Mouse (Mus musculus) bone marrow macrophage, adult 2 months (primary cell): Measurements from ENCODE around the gene Il11. TPM values are rescaled to one million over a fixed set of nuclear protein-coding genes. Genes with fewer than 3 reads are reported as not detected.

ENCODE experiments used
- H3K27ac ChIP-seq: 2 replicates; pipeline ENCODE4 v1.5.1; 2012; ENCODE audit warnings: low read depth, low read length; ENCODE audit not compliant: insufficient read depth
- H3K4me1 ChIP-seq: 2 replicates; pipeline ENCODE4 v1.6.1; 2012; ENCODE audit warnings: low read length; ENCODE audit not compliant: control insufficient read depth, insufficient read depth
- H3K4me3 ChIP-seq: 2 replicates; pipeline ENCODE4 v1.5.1; 2012; ENCODE audit warnings: mild to moderate bottlenecking, low read length, moderate library complexity; ENCODE audit not compliant: insufficient read depth
- CTCF ChIP-seq: IDR thresholded peaks from 2 replicates; pipeline ENCODE4 v1.5.1; 2012; ENCODE audit warnings: low read depth, mild to moderate bottlenecking, low read length, moderate library complexity
- POLR2A ChIP-seq: IDR thresholded peaks from 2 replicates; pipeline ENCODE4 v1.6.1; 2012; ENCODE audit warnings: mild to moderate bottlenecking, low read depth, low read length, borderline replicate concordance
- polyA plus RNA-seq: library from polyadenylated mRNA; stranded (reverse); fragments of >200 nt; gene quantifications from 2 replicates; pipeline ENCODE4 v1.2.4, GENCODE M21; 2012; ENCODE audit not compliant: missing spikeins, insufficient read depth, insufficient read length

Gene Il11
- polyA plus RNA-seq, 1 experiment, result not detected

GRCm38 (mm10) chr7:4724359-4724758 lies 58.3 kb downstream of the Il11 start:
- no peak for TF ChIP-seq POLR2A
- peaks cover 36% of the 10 kb centered on the region for H3K4me1 ChIP-seq
- H3K4me3 ChIP-seq, result peak overlapping the region; percentile 76
- H3K27ac ChIP-seq, result peak overlapping the region; percentile 87

DNA sequence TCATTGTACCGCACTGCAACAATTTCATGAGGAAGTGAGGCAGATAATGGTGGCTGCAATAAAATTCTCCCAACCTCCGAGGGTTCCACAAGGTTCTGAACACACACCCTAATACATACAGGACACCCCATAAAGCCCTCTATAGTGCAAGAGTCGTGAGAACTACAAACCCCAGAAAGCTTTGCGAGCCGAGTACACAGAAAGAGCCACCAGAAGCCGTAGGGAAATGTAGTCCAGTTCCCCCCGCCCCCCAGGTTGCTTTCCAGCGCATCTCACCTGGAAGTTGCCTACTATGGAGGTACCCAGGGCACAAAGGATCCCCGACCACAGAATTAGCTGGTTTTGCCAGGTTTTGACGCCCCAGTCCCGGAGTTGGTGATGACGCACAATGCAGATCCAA lies 59.2 kb downstream of the Il11 start:
- Histone ChIP-seq H3K27ac (peak overlapping the region; percentile 87), H3K4me1 (peaks cover 36% of the 10 kb centered on the region), H3K4me3 (peak overlapping the region; percentile 76)
- TF ChIP-seq CTCF (no peak), POLR2A (no peak)

Other genes starting within 250 kb of the Il11 start
- not detected in 2 replicates for gene Syt5, start 235.3 kb downstream of the Il11 start, polyA plus RNA-seq
- not detected in 2 replicates for gene Ptprh, start 178.8 kb downstream of the Il11 start, polyA plus RNA-seq
- 10.9 and 14.8 TPM in 2 replicates for gene Tmem86b, start 151.4 kb downstream of the Il11 start, polyA plus RNA-seq
- gene Ppp6r1, start 123.8 kb downstream of the Il11 start, polyA plus RNA-seq, result 84.8 and 90.0 TPM in 2 replicates
- 24.7 and 26.7 TPM in 2 replicates for gene Hspbp1, start 97.8 kb downstream of the Il11 start, polyA plus RNA-seq
- 0.64 TPM in 1 of 2 replicates, not detected in the other for gene Brsk1, start 92.3 kb downstream of the Il11 start, polyA plus RNA-seq
- gene Tmem150b, start 57.6 kb downstream of the Il11 start, polyA plus RNA-seq, result 33.6 and 36.4 TPM in 2 replicates
- 109 and 120 TPM in 2 replicates for gene Kmt5c, start 42.7 kb downstream of the Il11 start, polyA plus RNA-seq
- 8.0 and 8.1 TPM in 2 replicates for gene Cox6b2, start 29.8 kb downstream of the Il11 start, polyA plus RNA-seq
- not detected in 2 replicates for gene Fam71e2, start 11.6 kb downstream of the Il11 start, polyA plus RNA-seq
- gene Tmem190, start 78 bp upstream of the Il11 start, polyA plus RNA-seq, result not detected in 2 replicates
- gene Tmem238, start 6.8 kb upstream of the Il11 start, polyA plus RNA-seq, result 2.1 and 3.6 TPM in 2 replicates
- gene Rpl28, start 10.0 kb upstream of the Il11 start, polyA plus RNA-seq, result 636 and 681 TPM in 2 replicates
- gene Ube2s, start 29.7 kb upstream of the Il11 start, polyA plus RNA-seq, result 109 and 131 TPM in 2 replicates
- gene Shisa7, start 61.8 kb upstream of the Il11 start, polyA plus RNA-seq, result not detected in 2 replicates
- 20.4 and 21.2 TPM in 2 replicates for gene Isoc2b, start 87.4 kb upstream of the Il11 start, polyA plus RNA-seq
- gene Isoc2a, start 94.3 kb upstream of the Il11 start, polyA plus RNA-seq, result 15.5 and 16.4 TPM in 2 replicates
- gene Gm36210, start 123.7 kb upstream of the Il11 start, polyA plus RNA-seq, result not detected in 2 replicates
- 7.1 and 8.7 TPM in 2 replicates for gene Zfp628, start 132.4 kb upstream of the Il11 start, polyA plus RNA-seq
- gene Nat14, start 139.2 kb upstream of the Il11 start, polyA plus RNA-seq, result 0.78 and 1.6 TPM in 2 replicates
- 0.24 TPM in 1 of 2 replicates, not detected in the other for gene Ssc5d, start 142.9 kb upstream of the Il11 start, polyA plus RNA-seq
- gene Sbk2, start 181.5 kb upstream of the Il11 start, polyA plus RNA-seq, result 0.58 TPM in 1 of 2 replicates, not detected in the other
- not detected in 2 replicates for gene Sbk3, start 188.3 kb upstream of the Il11 start, polyA plus RNA-seq
- 33.6 and 34.6 TPM in 2 replicates for gene Zfp579, start 213.3 kb upstream of the Il11 start, polyA plus RNA-seq
- 32.9 and 36.4 TPM in 2 replicates for gene Zfp524, start 231.6 kb upstream of the Il11 start, polyA plus RNA-seq
- 20.5 and 23.6 TPM in 2 replicates for gene Fiz1, start 231.8 kb upstream of the Il11 start, polyA plus RNA-seq
- not detected in 2 replicates for gene Gm44973, start 232.6 kb upstream of the Il11 start, polyA plus RNA-seq
- 19.8 and 30.1 TPM in 2 replicates for gene Zfp865, start 237.5 kb upstream of the Il11 start, polyA plus RNA-seq
- gene Ccdc106, start 237.7 kb upstream of the Il11 start, polyA plus RNA-seq, result 0.43 and 0.61 TPM in 2 replicates